Mouse (Mus musculus): ENCODE data around the gene Pcbp1.

- TF ChIP-seq POLR2A (IDR thresholded peaks at IDR 0.05; ENCODE audit: insufficient read length, low read depth) (no peak), TCF3 (IDR thresholded peaks at IDR 0.05; ENCODE audit: insufficient read length, low read depth) (no peak)
Measured at GRCm38 (mm10) chr6:86556345-86557058, 30.4 kb upstream of the Pcbp1 start.

All from myocyte (in vitro differentiated cells).